Mouse (Mus musculus): ENCODE results near the gene Gm17660.

- TF ChIP-seq CTCF (IDR thresholded peaks at IDR 0.05; ENCODE audit: insufficient read depth, low read depth, low read length), result no peak
- TF ChIP-seq POLR2A (IDR thresholded peaks at IDR 0.05; ENCODE audit: insufficient read depth, low read depth, low read length), result no peak
These were observed 14.4 kb downstream of the Gm17660 start for GRCm38 (mm10) chr5:104062773-104063551.

Measured in olfactory bulb, adult 2 months (tissue).